Mouse (Mus musculus): Measurements from ENCODE around the gene Gm20388.

The Gm20388 gene

GRCm38 (mm10) chr8:122435375-122435774 is 2524.7 kb downstream of the Gm20388 start:
- in situ Hi-C loops (cut with MboI, MseI): loop anchor here (25.0 kb wide), 1 partner anchor 1127 kb away; no protein-coding TSS in a partner anchor

GRCm38 (mm10) chr8:122436146-122436545 is 2525.5 kb downstream of the Gm20388 start:
- in situ Hi-C loops (cut with MboI, MseI): loop anchor here (25.0 kb wide), 1 partner anchor 1126 kb away; no protein-coding TSS in a partner anchor

- in situ Hi-C loops (cut with MboI, MseI): loop anchor here (25.0 kb wide), 1 partner anchor 1126 kb away; no protein-coding TSS in a partner anchor
Observed at GRCm38 (mm10) chr8:122436586-122437125, 2526.0 kb downstream of the Gm20388 start.

GRCm38 (mm10) chr8:122437708-122438331 is 2527.2 kb downstream of the Gm20388 start:
- in situ Hi-C loops (cut with MboI, MseI): loop anchor here (25.0 kb wide), 1 partner anchor 1124 kb away; no protein-coding TSS in a partner anchor

GRCm38 (mm10) chr8:122439336-122439735 is 2528.7 kb downstream of the Gm20388 start:
- in situ Hi-C loops (cut with MboI, MseI): loop anchor here (25.0 kb wide), 1 partner anchor 1123 kb away; no protein-coding TSS in a partner anchor

GRCm38 (mm10) chr8:122441326-122441725 is 2530.7 kb downstream of the Gm20388 start:
- in situ Hi-C loops (cut with MboI, MseI): loop anchor here (25.0 kb wide), 1 partner anchor 1121 kb away; no protein-coding TSS in a partner anchor

- in situ Hi-C loops (cut with MboI, MseI): loop anchor here (25.0 kb wide), 1 partner anchor 1120 kb away; no protein-coding TSS in a partner anchor
Observed at GRCm38 (mm10) chr8:122442356-122442755, 2531.7 kb downstream of the Gm20388 start.

GRCm38 (mm10) chr8:122442781-122443180 is 2532.1 kb downstream of the Gm20388 start:
- in situ Hi-C loops (cut with MboI, MseI): loop anchor here (25.0 kb wide), 1 partner anchor 1120 kb away; no protein-coding TSS in a partner anchor

- in situ Hi-C loops (cut with MboI, MseI): loop anchor here (25.0 kb wide), 1 partner anchor 1119 kb away; no protein-coding TSS in a partner anchor
Observed at GRCm38 (mm10) chr8:122443262-122444006, 2532.8 kb downstream of the Gm20388 start, which contains the start of gene Mvd. Gene Mvd, minus strand, starts transcription at chr8:122443422.

- in situ Hi-C loops (cut with MboI, MseI): loop anchor here (25.0 kb wide), 1 partner anchor 1118 kb away; no protein-coding TSS in a partner anchor
Observed at GRCm38 (mm10) chr8:122444058-122444748, 2533.6 kb downstream of the Gm20388 start.

- in situ Hi-C loops (cut with MboI, MseI): loop anchor here (25.0 kb wide), 1 partner anchor 1117 kb away; no protein-coding TSS in a partner anchor
Observed at GRCm38 (mm10) chr8:122445203-122445602, 2534.6 kb downstream of the Gm20388 start.

- in situ Hi-C loops (cut with MboI, MseI): no loop called here
Observed at GRCm38 (mm10) chr8:122451161-122451703, 2540.6 kb downstream of the Gm20388 start.

- in situ Hi-C loops (cut with MboI, MseI): no loop called here
Observed at GRCm38 (mm10) chr8:122452154-122452553, 2541.5 kb downstream of the Gm20388 start.

- in situ Hi-C loops (cut with MboI, MseI): no loop called here
Observed at GRCm38 (mm10) chr8:122454409-122454808, 2543.8 kb downstream of the Gm20388 start.

- in situ Hi-C loops (cut with MboI, MseI): no loop called here
Observed at GRCm38 (mm10) chr8:122457171-122457570, 2546.5 kb downstream of the Gm20388 start.

- in situ Hi-C loops (cut with MboI, MseI): no loop called here
Observed at GRCm38 (mm10) chr8:122459218-122459900, 2548.7 kb downstream of the Gm20388 start.

GRCm38 (mm10) chr8:122459990-122460389 is 2549.3 kb downstream of the Gm20388 start:
- in situ Hi-C loops (cut with MboI, MseI): no loop called here

- in situ Hi-C loops (cut with MboI, MseI): no loop called here
Observed at GRCm38 (mm10) chr8:122460524-122461472, 2550.2 kb downstream of the Gm20388 start, which contains the start of gene Snai3. Gene Snai3, minus strand, starts transcription at chr8:122460733.

All from T-helper 1 cell (primary cell).